Mouse (Mus musculus): Measurements from ENCODE around the gene Poglut1. TPM values are rescaled to one million over a fixed set of nuclear protein-coding genes. Genes with fewer than 3 reads are reported as not detected.

Poglut1 gene
- total RNA-seq (2015; ENCODE audit: low replicate concordance) (7.3 and 8.5 TPM in 2 replicates), total RNA-seq (2017; ENCODE audit: low replicate concordance) (3.2 and 3.6 TPM in 2 replicates)

DNA sequence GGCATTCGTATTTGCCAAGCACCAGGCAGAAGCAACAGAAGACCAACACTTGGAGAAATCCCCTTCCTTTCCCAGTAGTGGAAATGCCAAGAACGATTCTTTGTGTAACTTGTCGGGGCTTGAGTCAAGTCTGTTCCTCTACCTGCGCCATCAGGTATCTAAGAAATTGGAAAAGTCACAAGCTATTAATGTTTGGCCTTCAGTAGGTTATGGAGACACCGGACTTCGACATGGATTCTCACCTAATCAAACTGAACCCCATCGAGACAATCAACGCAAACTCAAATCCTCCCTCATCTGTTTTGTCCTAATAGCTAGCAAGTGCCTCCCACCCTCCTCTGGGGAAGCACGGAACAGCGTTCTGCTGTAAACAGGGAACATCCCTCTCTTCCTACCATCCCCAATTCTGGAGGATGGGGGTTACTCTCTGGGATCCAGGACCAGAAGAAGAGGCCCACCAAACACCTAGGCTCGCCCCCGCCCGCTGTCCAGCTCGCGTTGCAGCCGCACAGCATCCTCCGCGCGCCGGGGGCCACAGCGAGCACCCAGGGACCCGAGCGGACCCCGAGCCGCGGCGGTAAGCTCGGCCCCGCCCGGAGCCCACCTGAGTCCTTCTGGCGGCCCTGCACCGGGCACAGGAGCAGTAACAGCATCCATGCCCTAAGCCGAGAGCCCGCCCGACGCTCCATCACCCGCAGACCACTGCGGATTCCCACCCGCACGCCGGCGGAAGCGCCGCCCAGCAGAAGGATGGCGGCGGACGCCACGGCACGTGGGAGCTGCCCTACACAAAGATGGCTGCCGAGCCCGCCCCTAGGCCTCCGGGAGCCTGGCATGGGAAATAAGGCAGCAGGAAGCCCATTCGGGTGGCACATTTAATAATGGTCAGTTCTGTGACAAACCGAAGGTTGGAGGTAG, at the start of gene Poglut1:
Gene Poglut1, minus strand, starts transcription at position 780 of the 918 bp plus-strand sequence.
- ATAC-seq (replicated peaks; ENCODE audit: low FRiP score, poor library complexity, severe bottlenecking): peak; percentile 88

DNA sequence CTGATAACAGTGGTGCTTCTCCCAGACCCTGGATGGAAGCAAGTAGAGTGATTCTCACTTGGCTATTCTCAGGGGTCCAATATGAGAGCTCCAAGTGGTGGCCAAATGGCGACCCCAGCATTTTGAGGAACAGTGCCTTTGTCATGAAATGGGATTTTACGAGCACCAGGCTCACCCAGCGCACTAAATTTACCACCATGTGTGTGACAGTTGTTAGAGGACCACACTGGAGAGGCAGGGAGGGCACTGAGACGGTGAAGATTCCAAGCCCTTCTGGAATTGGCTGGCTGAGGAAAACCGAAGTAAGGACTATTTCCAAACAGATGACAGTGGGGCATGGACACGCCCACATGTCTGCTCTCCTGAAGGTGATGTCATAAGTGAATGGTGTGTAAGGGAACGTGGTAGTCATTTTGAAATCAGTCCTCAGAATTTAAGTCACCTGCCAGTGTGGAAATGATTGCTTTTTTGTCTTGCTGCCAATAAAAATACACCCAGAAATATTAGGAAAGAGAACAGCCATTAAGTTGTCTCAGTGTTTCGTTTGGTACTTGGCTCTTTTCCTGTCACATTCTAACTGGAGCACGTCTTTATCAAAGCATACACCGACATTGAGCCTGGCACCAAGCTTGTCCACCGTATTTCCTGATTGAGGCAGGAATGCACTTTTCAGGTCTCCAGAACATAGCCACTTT, 49.1 kb upstream of the Poglut1 start:
- no peak for ATAC-seq (replicated peaks; ENCODE audit: low FRiP score, poor library complexity, severe bottlenecking)

DNA sequence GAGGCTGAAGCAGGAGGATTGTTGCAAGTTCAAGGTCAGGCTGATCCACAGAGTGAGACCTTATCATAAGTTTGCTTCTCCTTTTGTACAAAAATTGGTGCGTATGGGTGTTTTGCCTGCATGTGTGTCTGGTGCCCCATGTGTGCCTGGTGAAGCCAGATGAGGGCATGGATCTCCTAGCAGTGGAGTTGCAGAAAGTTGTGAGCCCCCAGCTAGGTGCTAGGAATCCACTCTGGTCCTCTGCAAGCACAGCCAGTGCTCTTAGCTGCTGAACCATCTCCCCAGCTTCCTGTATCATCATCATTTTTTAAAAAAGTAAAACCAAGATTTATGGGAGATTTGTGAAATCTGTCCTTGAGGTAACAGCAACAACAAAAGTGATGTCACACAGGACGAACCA, 46.6 kb upstream of the Poglut1 start:
- no peak for ATAC-seq (replicated peaks; ENCODE audit: low FRiP score, poor library complexity, severe bottlenecking)

DNA sequence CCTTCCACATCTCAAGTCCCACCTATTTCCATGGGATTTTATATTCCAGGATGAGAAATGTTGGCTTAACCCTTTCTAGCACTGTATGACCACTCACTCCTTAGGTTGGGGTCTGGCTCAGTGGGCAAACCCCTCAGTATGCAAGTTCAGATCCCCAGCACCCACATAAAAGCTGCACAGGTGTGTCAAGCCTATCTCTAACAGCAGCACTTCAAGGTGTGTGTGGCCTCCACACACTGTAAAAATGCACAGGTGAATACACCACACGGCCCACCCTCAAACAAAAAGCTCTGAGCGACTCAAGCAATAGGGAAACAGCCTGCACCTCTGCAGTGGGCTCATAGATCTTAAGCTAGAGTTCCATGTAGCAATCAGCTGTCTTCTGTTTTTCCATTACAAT, 46.0 kb upstream of the Poglut1 start:
- no peak for ATAC-seq (replicated peaks; ENCODE audit: low FRiP score, poor library complexity, severe bottlenecking)

DNA sequence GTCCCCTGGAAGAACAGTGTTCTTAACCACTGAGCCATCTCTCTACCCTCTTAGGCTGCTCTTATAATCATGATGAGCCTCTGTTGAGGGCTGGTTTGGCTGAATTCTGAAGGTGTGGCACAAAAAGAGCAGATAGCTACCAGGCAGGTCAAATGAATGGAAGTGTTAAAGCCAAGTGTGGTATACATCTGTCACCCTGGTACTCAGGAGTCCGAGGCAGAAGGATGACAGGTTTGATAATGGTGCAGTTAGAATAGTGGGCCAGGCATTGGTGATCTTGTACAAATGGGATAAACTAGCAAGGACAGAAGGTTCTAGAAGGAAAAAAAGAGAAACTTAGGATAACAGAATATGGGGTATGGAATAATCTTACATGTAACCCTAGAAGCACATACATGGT, 44.4 kb upstream of the Poglut1 start:
- no peak for ATAC-seq (replicated peaks; ENCODE audit: low FRiP score, poor library complexity, severe bottlenecking)

DNA sequence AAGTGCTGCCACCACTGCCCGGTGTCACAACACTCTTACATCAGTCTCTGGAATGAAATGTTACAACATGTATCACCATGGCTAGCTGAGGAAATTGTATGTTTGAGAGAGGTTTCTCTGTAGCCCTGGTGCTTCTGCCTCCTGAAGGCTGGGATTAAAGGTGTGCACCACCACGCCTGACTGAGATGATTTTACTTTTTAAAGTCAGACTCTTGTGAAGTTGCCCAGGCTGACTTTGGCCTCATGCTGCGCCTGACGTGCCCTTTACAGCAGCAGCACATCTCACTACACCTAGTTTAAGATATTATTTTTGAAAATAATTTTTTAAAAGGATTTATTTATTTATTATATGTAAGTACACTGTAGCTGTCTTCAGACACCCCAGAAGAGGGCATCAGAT, 42.9 kb upstream of the Poglut1 start:
- ATAC-seq (replicated peaks; ENCODE audit: low FRiP score, poor library complexity, severe bottlenecking): no peak

DNA sequence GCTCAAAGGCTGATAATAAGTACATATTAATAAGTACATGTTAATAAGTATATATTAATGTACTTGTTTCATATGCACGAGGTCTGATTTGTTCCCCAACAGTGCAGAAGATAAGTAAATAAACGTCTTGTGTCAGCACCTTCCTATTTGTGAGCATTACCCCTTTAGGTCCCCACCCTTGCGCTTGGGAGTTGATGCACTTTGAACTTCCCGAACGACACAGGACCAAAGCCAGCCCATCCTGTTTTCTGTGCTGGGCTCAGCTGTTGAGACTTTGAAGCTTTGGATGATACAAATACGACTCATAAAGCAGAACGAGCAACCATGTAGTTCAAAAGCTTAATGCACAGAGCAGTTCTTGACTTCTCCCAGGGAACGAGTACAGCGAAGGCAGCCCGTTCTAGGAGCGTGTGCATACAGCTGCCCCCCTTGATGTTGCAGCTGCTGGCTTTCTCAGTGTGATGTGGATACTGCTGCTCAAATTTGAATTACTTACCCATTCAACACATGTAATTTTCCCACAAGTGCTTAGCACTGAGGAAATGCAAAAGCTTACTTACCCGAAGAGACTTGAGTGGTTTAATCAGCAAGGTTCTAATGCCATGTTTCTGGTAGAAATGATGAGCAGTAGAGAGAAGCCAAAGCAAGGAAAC, 42.1 kb upstream of the Poglut1 start:
- ATAC-seq (replicated peaks; ENCODE audit: low FRiP score, poor library complexity, severe bottlenecking): no peak

DNA sequence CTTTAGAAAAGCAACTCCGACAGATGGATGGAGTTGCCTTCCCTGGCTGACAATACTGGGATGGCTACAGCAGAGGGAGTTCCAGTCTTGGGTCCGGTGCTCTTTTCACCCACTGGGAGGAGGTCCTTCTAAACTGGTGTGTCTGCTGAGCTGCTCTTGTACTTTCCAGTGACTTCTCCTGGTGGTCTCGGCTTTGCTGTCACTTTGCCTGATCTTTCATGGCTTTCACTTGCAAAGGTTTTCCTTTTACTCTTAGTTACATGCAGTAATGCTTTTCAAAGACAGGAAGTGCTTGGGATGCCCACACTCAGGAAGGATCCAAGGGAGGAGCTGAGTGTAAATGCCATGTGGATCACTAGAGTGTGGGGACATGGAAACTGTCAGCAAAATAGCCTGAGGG, 41.4 kb upstream of the Poglut1 start:
- ATAC-seq (replicated peaks; ENCODE audit: low FRiP score, poor library complexity, severe bottlenecking): no peak

DNA sequence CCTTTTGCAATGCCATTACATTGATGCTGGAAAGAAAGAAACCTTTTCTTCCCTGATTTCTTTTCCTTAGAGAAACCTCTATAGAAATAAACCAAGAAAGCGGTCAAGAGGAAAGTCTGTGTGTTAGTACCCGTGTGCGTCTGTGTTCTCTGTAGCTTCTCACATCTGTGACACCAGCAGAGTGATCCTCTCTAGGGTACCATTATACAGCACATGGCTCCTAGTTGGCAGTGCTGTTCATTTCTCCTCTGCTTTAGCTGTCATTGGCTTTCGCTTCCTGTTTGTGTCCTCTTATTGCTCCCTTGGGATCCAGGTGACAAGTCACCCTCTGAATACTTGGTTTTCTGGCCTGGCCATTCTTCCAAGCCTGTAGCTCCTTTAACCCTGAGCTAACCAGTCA, 37.5 kb upstream of the Poglut1 start:
- no peak for ATAC-seq (replicated peaks; ENCODE audit: low FRiP score, poor library complexity, severe bottlenecking)

DNA sequence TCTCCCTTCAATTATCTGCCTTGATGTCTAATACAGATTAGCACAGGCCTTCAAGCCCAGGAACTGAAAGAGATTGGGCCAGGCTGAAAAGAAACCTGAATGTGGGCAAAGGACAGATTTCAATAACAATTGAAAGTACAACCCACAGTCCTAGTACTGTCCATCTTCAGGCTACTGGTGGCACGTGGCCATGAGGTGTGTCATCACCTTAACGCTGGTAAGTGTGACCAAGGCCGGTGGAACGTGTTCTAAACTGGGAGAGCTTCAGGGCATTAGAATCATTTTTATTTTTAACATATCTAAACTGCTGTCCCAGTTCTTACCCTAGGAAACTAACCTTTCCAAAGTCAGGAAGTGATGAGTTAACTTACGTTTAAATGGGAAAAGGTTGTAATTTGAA, 37.1 kb upstream of the Poglut1 start:
- ATAC-seq (replicated peaks; ENCODE audit: low FRiP score, poor library complexity, severe bottlenecking): no peak

DNA sequence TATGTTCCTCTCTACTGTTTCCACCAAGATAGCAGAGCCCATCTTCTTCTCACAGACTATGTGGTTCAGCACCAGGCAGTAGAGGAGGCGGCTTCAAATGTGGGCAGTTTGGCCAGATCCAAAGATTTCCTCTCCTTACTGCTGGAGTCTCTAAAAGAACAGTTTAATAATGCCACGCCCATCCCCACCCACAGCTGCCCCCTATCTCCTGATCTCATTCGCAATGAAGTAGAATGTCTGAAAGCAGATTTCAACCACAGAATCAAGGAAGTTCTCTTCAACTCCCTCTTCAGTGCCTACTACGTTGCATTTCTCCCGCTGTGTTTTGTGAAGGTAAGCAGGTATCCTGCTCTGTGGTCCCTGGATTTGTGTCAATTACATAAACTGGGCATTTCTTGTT, 35.1 kb upstream of the Poglut1 start:
- ATAC-seq (replicated peaks; ENCODE audit: low FRiP score, poor library complexity, severe bottlenecking): no peak

DNA sequence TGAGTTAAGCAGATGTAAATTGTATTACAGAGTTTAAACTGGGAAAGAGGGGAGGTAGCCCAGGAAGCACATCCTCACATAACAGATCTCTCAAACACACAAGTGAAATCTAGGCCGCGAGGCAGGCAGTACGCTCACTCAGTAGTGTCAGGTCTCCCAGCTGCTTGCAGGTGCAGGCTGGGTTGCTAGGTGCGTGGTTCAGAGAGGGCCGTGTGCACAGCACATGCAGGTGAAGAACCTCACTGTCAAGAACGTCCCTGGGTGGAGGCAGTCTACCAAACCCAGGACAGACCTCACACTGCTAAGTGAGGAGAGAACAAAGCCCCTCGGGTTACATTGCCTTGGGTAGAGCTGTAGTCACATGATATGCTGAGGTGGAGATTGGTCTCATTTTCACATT, 34.7 kb upstream of the Poglut1 start:
- ATAC-seq (replicated peaks; ENCODE audit: low FRiP score, poor library complexity, severe bottlenecking): no peak

DNA sequence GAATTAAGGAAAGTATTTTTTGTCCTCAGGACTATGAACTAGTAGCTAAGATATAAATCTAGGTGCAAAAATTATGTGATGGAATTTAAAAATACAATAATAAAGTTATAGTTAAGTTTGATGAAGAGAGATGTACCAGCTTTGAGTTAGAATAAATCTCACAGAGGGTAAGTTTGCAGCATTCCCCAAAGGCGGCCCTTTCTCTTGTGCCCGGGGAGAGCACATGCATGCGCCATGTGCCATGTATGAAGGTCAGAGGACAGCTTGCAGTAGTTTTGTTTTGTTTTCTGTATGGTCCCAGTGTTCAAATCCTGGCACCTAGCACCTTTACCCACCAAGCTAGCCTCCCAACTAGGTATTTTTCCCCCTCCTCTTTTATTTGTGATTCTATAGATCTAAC, 21.4 kb upstream of the Poglut1 start:
- no peak for ATAC-seq (replicated peaks; ENCODE audit: low FRiP score, poor library complexity, severe bottlenecking)

DNA sequence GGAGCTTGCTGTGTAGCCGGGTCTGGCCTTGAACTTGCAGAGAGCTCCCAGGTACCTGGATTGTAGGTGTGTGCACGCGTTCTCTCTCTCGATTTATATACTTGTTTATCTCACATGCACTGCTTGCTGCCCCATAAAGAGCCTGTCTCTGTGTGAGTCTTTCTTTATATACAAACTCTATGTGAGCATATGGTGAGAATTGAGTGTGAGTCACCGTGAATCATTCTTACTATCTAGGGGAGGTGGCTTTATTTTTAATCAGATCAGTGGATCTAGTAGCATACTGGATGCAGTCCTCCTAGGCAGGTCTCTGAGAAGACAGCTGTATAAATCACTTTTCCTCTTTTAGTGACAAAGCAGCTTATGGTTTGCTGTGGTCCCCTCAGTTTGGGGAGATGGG, 18.1 kb upstream of the Poglut1 start:
- no peak for ATAC-seq (replicated peaks; ENCODE audit: low FRiP score, poor library complexity, severe bottlenecking)

DNA sequence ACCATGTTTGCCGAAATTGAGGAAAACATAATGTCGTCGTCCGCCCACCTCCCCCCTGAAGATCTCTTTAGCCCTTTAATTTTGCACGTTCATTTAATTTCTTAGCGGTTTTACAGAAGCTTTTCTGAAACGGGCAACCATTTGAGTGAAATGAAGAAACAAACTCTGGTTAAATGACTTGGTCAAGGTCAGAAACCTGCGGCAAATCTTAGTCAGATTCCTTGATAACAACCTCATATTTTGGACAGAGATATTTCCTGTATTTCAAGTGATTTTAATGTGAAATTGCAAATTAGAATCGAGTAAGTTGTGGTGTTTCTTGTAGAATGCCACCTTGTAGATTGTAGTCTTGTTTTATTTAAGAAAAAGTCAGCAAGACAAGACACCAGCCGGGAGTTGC, 13.5 kb upstream of the Poglut1 start:
- ATAC-seq (replicated peaks; ENCODE audit: low FRiP score, poor library complexity, severe bottlenecking): no peak

DNA sequence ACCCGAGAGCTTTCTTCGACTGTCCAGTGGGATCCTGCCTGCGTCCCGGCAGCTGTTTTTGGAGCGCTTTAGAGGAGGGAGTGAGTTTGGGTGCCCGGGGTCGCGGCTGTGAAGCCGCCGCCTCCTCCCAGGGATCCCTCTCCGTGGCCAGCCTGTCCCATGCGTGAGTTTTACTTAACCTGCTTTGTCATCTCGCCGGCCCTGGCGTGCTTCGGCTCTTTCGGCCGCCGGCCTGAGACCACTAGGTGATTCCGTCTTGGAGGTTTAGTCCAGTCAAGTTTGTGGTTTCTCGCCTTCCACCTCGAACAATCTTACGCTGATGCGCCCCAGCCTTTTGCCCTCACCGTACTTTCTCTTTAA, 12.9 kb upstream of the Poglut1 start:
- ATAC-seq (replicated peaks; ENCODE audit: low FRiP score, poor library complexity, severe bottlenecking): peak; percentile 70

DNA sequence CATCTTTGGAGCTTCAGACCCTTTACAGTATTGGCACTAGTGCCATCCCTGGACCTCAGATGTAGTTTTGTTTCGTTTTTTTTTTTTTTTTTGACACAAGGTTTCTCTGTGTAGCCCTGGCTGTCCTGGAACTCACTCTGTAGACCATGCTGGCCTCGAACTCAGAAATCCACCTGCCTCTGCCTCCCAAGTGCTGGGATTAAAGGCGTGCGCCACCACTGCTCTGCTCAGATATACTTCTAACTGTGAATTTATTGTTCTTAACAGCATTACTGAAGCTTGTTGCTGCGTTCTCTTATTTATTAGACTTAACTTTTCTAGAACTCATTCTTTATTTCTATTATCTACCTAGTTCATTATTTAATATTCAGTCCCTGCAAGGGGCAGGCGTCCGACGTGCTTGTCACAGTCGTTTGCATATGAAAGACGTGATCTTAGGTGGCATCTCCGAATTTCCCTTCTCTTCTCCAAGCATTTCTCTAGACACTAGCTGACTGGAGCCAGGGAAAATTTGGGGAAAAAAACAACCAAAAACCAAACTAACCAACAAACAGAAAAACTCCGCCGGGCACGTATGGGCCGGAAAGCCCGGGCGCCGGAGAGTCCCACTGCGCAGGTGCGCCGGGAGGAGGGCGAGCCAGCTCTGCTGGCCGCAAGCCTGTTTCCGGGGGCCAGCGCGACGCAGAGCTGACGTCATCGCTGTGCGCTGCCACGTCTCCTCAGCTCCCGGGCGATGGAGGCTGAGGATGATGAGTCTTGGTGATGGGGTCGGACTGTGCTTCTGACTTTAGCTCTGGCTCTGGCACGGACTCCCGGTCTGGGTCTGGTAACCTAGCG, 12.3 kb upstream of the Poglut1 start:
- ATAC-seq (replicated peaks; ENCODE audit: low FRiP score, poor library complexity, severe bottlenecking): peak; percentile 99

DNA sequence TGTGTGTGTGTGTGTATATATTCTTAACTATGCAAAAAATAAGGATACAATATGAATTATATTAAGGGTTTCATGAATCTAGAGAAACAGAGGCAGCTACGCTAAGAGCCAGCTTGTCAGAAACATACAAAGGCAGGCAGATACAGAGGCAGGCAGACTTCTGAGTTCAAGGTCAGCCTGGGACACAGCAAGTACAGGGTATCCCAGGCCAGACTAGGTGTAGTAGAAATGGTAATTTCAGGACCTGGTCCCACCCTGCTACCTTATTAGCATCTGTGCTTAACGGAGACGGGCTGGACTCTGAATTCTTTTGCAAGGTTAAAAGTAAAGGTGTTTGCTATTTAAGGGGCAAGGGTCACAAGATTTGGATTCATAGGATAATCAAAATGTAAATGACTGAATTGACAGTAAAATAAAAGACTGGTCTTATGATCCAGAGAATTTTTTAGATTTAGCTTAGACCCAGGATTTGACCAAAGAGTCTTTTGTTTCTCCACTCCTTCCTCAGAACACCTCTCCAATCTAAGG, 8.2 kb upstream of the Poglut1 start, which contains the start of gene Tmem39a:
Gene Tmem39a, plus strand, starts transcription at position 478 of the 528 bp plus-strand sequence.
- ATAC-seq (replicated peaks; ENCODE audit: low FRiP score, poor library complexity, severe bottlenecking): no peak

DNA sequence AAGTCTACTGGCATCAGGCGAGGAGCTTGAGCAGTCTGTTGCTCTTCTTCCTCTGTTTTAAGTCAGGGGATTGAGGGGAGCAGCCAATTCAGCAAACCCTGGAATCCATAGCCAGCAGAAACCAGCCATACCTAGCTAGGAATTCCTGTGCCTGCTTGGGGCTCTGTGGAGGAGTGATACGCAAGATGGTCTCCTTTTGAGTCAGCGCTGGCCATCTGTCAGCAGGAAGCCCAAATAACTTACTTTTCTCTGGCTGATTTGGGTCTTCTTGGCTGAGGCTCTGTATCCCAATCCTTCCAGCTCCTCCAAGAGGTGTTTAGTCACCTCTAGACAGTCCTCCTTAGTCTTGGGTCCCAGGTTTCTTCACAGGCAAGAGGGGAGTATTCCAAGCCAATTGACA, 5.9 kb upstream of the Poglut1 start:
- ATAC-seq (replicated peaks; ENCODE audit: low FRiP score, poor library complexity, severe bottlenecking): no peak

DNA sequence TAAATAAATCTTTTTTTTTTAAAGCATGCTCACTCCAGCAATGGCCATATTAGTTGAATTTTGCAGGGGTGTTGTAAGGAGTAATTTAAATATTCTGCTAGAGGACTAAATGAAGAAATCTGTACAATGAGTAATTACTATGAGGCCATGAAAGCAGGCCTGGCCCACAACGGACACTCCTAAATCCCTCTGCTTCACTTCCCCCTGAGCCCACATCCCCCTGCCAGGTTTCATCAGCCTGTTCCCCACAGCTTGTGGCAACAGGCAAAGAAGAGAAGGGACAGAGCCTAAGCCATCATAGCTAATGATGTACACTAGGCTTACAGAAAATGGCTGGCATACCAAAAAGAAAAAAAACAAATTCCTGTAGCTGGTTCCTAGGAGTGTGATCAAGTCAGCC, 2.1 kb downstream of the Poglut1 start:
- ATAC-seq (replicated peaks; ENCODE audit: low FRiP score, poor library complexity, severe bottlenecking): no peak
